Mouse (Mus musculus) limb, embryonic 12.5 days (tissue): ENCODE measurements around the gene Zdbf2. TPM values are rescaled to one million over a fixed set of nuclear protein-coding genes. Genes with fewer than 3 reads are reported as not detected.

Experiments
- ATAC-seq: fragments of 200-750 bp; cut with Nextera tagmentation; 2 replicates; pipeline ENCODE4 v1.8.0; 2017; ENCODE audit warnings: low read depth, moderate TSS enrichment; ENCODE audit not compliant: insufficient number of reproducible peaks, insufficient read depth, low FRiP score, low TSS enrichment
- H3K27ac ChIP-seq: fragments of 300-500 bp; sonication (generic); 2 replicates; pipeline ENCODE4 v1.5.1; 2016; ENCODE audit warnings: mild to moderate bottlenecking, moderate library complexity
- H3K27me3 ChIP-seq: fragments of 300-500 bp; sonication (generic); 2 replicates; pipeline ENCODE4 v1.6.1; 2016; ENCODE audit warnings: mild to moderate bottlenecking, moderate library complexity
- H3K36me3 ChIP-seq: fragments of 300-500 bp; sonication (generic); 2 replicates; pipeline ENCODE4 v1.6.1; 2016; ENCODE audit warnings: mild to moderate bottlenecking, moderate library complexity
- H3K4me1 ChIP-seq: fragments of 300-500 bp; sonication (generic); replicated peaks from 2 replicates; pipeline ENCODE4 v1.6.1; 2016
- H3K4me2 ChIP-seq: fragments of 300-500 bp; sonication (generic); 2 replicates; pipeline ENCODE4 v1.6.1; 2016; ENCODE audit warnings: mild to moderate bottlenecking, moderate library complexity
- H3K4me3 ChIP-seq: fragments of 300-500 bp; sonication (generic); replicated peaks from 2 replicates; pipeline ENCODE4 v1.5.1; 2016; ENCODE audit warnings: mild to moderate bottlenecking
- H3K9ac ChIP-seq: fragments of 300-500 bp; sonication (generic); replicated peaks from 2 replicates; pipeline ENCODE4 v1.6.1; 2016; ENCODE audit warnings: mild to moderate bottlenecking, moderate library complexity
- H3K9me3 ChIP-seq: fragments of 300-500 bp; sonication (generic); 2 replicates; pipeline ENCODE4 v1.6.1; 2016; ENCODE audit warnings: mild to moderate bottlenecking, moderate library complexity
- WGBS: fragments of 180-500 bp; shearing (Covaris S2); methylation state at CpG from one replicate; pipeline ENCODE4 v1.1.7; 2016; 5-methylcytosine and 5-hydroxymethylcytosine counted together
- polyA plus RNA-seq: library from polyadenylated mRNA; unstranded; fragments of >200 nt; fragmentation: Nextera tagmentation; extraction: Ambion mirVana; gene quantifications from 2 replicates; pipeline ENCODE4 v1.2.1, GENCODE M21; 2016

Gene Zdbf2
- polyA plus RNA-seq, 1 experiment from 2014 or later = 14.0 TPM

DNA sequence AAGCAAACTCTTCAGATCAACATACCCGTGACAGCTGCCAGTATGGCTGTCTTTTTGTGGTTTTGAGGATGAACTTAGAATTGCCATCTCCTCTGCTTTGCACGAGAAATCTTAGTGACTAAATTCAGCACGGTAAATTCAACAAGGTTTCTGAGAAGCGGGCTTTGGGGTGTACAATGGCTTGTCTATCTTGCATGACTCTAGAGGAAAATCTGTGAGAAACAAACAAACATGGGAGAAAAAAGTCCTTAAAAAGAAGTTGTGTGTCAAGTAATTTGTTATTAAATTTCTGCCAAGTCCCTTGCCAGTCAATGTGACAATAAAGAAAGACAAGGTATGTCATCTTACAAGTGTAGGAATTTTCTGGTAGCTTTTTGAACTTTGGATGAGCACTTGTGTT, 23.8 kb upstream of the Zdbf2 start:
- Histone ChIP-seq H3K9me3 (no peaks in the 10 kb centered on the region), H3K27ac (no peak overlapping the region), H3K9ac (no peak overlapping the region), H3K27me3 (peaks cover 80% of the 10 kb centered on the region), H3K36me3 (no peaks in the 10 kb centered on the region), H3K4me3 (no peak overlapping the region), H3K4me2 (no peak overlapping the region), H3K4me1 (0 out of 2 replicates have a peak, but pooled peaks cover 6% of the 10 kb centered on the region)
- WGBS = 56% methylated on average over 4 of the region's 4 CpGs
- no peak for ATAC-seq

- 0 out of 2 replicates have a peak, but pooled peaks cover 14% of the 10 kb centered on the region for H3K4me1 ChIP-seq
- no peak overlapping the region for H3K4me2 ChIP-seq
- H3K27ac ChIP-seq = no peak overlapping the region
- no peak overlapping the region for H3K4me3 ChIP-seq
- peaks cover 87% of the 10 kb centered on the region for H3K27me3 ChIP-seq
- 32% methylated on average over 24 of the region's 24 CpGs for WGBS
- H3K9me3 ChIP-seq = no peaks in the 10 kb centered on the region
- H3K36me3 ChIP-seq = no peaks in the 10 kb centered on the region
- H3K9ac ChIP-seq = no peak overlapping the region
- ATAC-seq = no peak
These were observed 20.5 kb upstream of the Zdbf2 start for GRCm38 (mm10) chr1:63252351-63253209.

- Histone ChIP-seq H3K4me2 (no peak overlapping the region), H3K4me3 (no peak overlapping the region), H3K27me3 (peaks cover 85% of the 10 kb centered on the region), H3K4me1 (0 out of 2 replicates have a peak, but pooled peaks cover 11% of the 10 kb centered on the region), H3K36me3 (no peaks in the 10 kb centered on the region), H3K27ac (no peak overlapping the region), H3K9ac (no peak overlapping the region), H3K9me3 (no peaks in the 10 kb centered on the region)
- no peak for ATAC-seq
- 41% methylated on average over 5 of the region's 5 CpGs for WGBS
These were observed 19.8 kb upstream of the Zdbf2 start for GRCm38 (mm10) chr1:63253291-63253690.

- Histone ChIP-seq H3K36me3 (no peaks in the 10 kb centered on the region), H3K4me2 (no peak overlapping the region), H3K9me3 (no peaks in the 10 kb centered on the region), H3K4me3 (no peak overlapping the region), H3K4me1 (0 out of 2 replicates have a peak, but pooled peaks cover 8% of the 10 kb centered on the region), H3K9ac (no peak overlapping the region), H3K27ac (no peak overlapping the region), H3K27me3 (peaks cover 77% of the 10 kb centered on the region)
- ATAC-seq = no peak
- WGBS = 28% methylated on average over 4 of the region's 4 CpGs
These were observed 18.0 kb upstream of the Zdbf2 start for GRCm38 (mm10) chr1:63255101-63255500.

DNA sequence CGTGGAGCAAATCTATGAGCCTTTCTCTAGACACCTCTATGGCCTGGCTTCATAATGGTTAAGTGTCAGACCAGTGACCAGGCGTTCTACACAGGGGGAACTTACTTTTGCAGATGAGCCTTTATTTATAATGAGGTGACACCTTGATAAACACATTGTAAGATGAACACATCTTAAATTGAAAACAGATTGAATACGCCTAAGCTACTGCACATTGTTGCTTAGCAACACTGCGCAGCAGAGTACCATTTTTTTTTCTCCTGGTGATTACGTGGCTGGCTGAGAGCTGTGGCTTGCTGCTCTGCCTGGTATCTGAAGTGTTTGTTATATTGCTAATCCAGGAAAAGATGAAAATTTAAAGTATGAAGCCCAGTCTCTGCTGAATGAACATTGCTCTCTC, 17.0 kb upstream of the Zdbf2 start:
- whole genome bisulfite sequencing = 7% methylated on average over 5 of the region's 5 CpGs
- H3K36me3 ChIP-seq = no peaks in the 10 kb centered on the region
- no peaks in the 10 kb centered on the region for H3K9me3 ChIP-seq
- H3K27me3 ChIP-seq = peaks cover 80% of the 10 kb centered on the region
- no peak overlapping the region for H3K27ac ChIP-seq
- H3K9ac ChIP-seq = no peak overlapping the region
- ATAC-seq = no peak
- H3K4me1 ChIP-seq = 0 out of 2 replicates have a peak, but pooled peaks cover 8% of the 10 kb centered on the region
- no peak overlapping the region for H3K4me3 ChIP-seq
- H3K4me2 ChIP-seq = no peak overlapping the region

DNA sequence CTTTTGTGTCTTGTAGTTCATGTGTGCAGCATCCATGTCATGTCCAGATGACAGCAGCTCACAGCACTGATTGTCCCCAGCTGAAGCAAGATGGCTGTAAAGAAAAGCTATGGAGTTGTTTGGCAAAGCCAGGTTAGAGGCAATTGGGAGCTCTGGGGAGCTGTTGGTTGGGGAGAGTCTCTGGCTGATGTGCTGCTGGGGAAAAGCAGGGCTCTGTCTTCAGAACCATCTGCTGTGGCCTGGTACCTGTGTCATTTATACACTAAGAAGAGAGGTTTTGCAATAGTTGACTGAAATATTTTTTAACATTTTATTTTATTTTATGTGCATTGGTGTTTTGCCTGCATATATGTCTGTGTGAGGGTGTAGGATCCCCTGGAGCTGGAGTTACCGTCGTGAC, 14.6 kb upstream of the Zdbf2 start:
- no peak for ATAC-seq
- 30% methylated on average over 2 of the region's 2 CpGs for WGBS
- Histone ChIP-seq H3K27me3 (peaks cover 76% of the 10 kb centered on the region), H3K4me3 (no peak overlapping the region), H3K9me3 (no peaks in the 10 kb centered on the region), H3K27ac (no peak overlapping the region), H3K9ac (no peak overlapping the region), H3K36me3 (no peaks in the 10 kb centered on the region), H3K4me1 (0 out of 2 replicates have a peak, but pooled peaks cover 8% of the 10 kb centered on the region), H3K4me2 (no peak overlapping the region)

DNA sequence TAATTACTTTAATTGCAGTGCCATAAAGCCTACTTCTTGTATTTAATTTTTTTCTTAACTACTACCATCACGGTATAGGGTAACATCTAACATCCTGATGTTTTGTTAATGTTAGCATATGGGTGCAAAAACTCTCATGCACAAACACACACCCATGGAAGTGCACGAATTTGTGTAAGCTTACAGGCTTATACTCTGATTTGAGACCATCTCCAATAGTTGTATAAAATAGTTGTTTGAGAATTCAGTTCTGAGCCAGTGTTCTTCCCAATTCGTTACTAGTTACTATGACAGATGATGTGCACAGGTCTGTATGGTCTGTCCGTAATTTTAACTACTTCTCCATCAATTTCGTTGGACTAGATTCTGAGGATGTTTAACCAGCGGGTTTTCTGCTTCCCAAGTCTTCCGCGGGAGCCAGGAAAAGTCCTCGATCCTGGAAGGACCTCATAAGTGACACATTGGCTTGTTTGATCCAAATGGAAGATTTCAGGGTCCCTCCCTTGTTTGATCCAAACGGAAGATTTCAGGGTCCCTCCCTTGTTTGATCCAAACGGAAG, 13.7 kb upstream of the Zdbf2 start:
- 44% methylated on average over 11 of the region's 11 CpGs for WGBS
- Histone ChIP-seq H3K27me3 (peaks cover 78% of the 10 kb centered on the region), H3K4me3 (no peak overlapping the region), H3K4me1 (0 out of 2 replicates have a peak, but pooled peaks cover 8% of the 10 kb centered on the region), H3K9me3 (no peaks in the 10 kb centered on the region), H3K27ac (no peak overlapping the region), H3K9ac (no peak overlapping the region), H3K36me3 (no peaks in the 10 kb centered on the region), H3K4me2 (no peak overlapping the region)
- no peak for ATAC-seq

GRCm38 (mm10) chr1:63259916-63260741, 12.9 kb upstream of the Zdbf2 start:
- no peak overlapping the region for H3K4me2 ChIP-seq
- H3K4me3 ChIP-seq = no peak overlapping the region
- no peak overlapping the region for H3K9ac ChIP-seq
- no peak overlapping the region for H3K27ac ChIP-seq
- no peak for ATAC-seq
- H3K36me3 ChIP-seq = no peaks in the 10 kb centered on the region
- H3K27me3 ChIP-seq = peaks cover 78% of the 10 kb centered on the region
- 0 out of 2 replicates have a peak, but pooled peaks cover 8% of the 10 kb centered on the region for H3K4me1 ChIP-seq
- H3K9me3 ChIP-seq = no peaks in the 10 kb centered on the region
- whole genome bisulfite sequencing = 43% methylated on average over 17 of the region's 17 CpGs

GRCm38 (mm10) chr1:63260742-63261033, 12.4 kb upstream of the Zdbf2 start:
- H3K27ac ChIP-seq = no peak overlapping the region

DNA sequence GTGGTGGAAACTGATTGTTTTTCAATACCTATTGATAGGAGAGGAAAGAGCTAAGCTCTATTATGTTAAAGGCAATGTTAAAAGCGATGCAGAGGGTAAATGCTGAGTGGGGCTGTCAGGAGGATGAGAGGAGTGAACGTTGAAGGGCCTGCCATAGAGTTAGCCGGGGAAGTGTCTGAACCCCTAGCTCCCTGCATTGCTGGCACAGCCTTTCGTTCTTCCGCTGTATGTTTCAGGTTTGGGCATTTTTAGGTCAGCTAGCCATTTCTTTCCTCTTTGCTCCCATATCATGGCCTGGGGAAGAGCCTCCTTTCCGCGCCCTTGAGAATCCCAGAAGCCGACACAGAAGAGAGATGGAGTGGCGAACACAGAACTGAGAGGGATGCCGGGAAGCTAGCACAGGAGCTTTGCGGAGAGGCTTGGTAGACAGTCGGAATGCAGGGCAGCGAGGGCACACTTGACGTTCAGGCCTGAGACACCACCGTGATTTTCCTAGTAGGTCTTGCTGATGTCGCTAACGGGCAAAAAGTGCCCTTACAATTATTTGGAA, 11.9 kb upstream of the Zdbf2 start:
- H3K9ac ChIP-seq = no peak overlapping the region
- H3K4me1 ChIP-seq = 0 out of 2 replicates have a peak, but pooled peaks cover 3% of the 10 kb centered on the region
- WGBS = 53% methylated on average over 17 of the region's 17 CpGs
- no peak overlapping the region for H3K27ac ChIP-seq
- no peaks in the 10 kb centered on the region for H3K36me3 ChIP-seq
- ATAC-seq = no peak
- no peak overlapping the region for H3K4me3 ChIP-seq
- H3K4me2 ChIP-seq = no peak overlapping the region
- no peaks in the 10 kb centered on the region for H3K9me3 ChIP-seq
- H3K27me3 ChIP-seq = peaks cover 78% of the 10 kb centered on the region

More at GRCm38 (mm10) chr1:63260742-63261033, 12.4 kb upstream of the Zdbf2 start:
- Histone ChIP-seq H3K27me3 (peaks cover 78% of the 10 kb centered on the region), H3K4me1 (0 out of 2 replicates have a peak, but pooled peaks cover 6% of the 10 kb centered on the region), H3K36me3 (no peaks in the 10 kb centered on the region), H3K4me2 (no peak overlapping the region), H3K9me3 (no peaks in the 10 kb centered on the region), H3K4me3 (no peak overlapping the region), H3K9ac (no peak overlapping the region)
- no peak for ATAC-seq
- 39% methylated on average over 5 of the region's 5 CpGs for WGBS

GRCm38 (mm10) chr1:63263671-63264070, 9.4 kb upstream of the Zdbf2 start:
- peaks cover 72% of the 10 kb centered on the region for H3K27me3 ChIP-seq
- no peak for ATAC-seq

More at GRCm38 (mm10) chr1:63263671-63264070, 9.4 kb upstream of the Zdbf2 start:
- Histone ChIP-seq H3K36me3 (no peaks in the 10 kb centered on the region), H3K4me3 (no peak overlapping the region), H3K9ac (no peak overlapping the region), H3K4me2 (no peak overlapping the region), H3K4me1 (no peaks in the 10 kb centered on the region), H3K27ac (no peak overlapping the region), H3K9me3 (no peaks in the 10 kb centered on the region)
- 41% methylated on average over 11 of the region's 11 CpGs for WGBS
